Mouse (Mus musculus) hematopoietic stem cell, adult 5-6 weeks (primary cell): ENCODE measurements at regions not wholly inside any gene's neighbourhood (a gene's known extent, or its start where the extent isn't known, plus 50 kb on each side); places are given as distances from the start of the nearest gene placed in this dataset.
A peak's percentile ranks its signal among the peaks of the same experiment; 100 is the strongest.

Source experiments
- ATAC-seq, 2 experiments: fragments of 125-278 bp in 1 of 2; replicated peaks in 1 of 2; 2 replicates each; pipeline ENCODE4 v1.8.0; 2016 to 2017; ENCODE audit warnings: inconsistent platforms in 2 of 2, mild to moderate bottlenecking in 2 of 2, moderate number of reproducible peaks in 2 of 2, low read depth in 1 of 2, moderate TSS enrichment in 1 of 2; ENCODE audit not compliant: low FRiP score in 2 of 2, poor library complexity in 2 of 2, severe bottlenecking in 2 of 2, insufficient read depth in 1 of 2, low TSS enrichment in 1 of 2

GRCm38 (mm10) chr8:127742236-127742635 is 616.2 kb upstream of the Nrp1 start:
- ATAC-seq, result no peak

- no peak for ATAC-seq
Observed at GRCm38 (mm10) chr8:127745221-127745620, 613.2 kb upstream of the Nrp1 start.

GRCm38 (mm10) chr8:127746456-127746855 is 611.9 kb upstream of the Nrp1 start:
- peak; percentile 57 to 80; a peak in 3 of 4 replicates for ATAC-seq

- ATAC-seq, result no peak
Observed at GRCm38 (mm10) chr8:127752871-127753270, 605.5 kb upstream of the Nrp1 start.

- 0 out of 4 replicates have a peak, but pooled peaks of 1 of the 2 experiments have one; percentile 25 for ATAC-seq
Observed at GRCm38 (mm10) chr8:127753793-127754565, 604.4 kb upstream of the Nrp1 start.

- no peak for ATAC-seq
Observed at GRCm38 (mm10) chr8:127757396-127757795, 601.0 kb upstream of the Nrp1 start.

GRCm38 (mm10) chr8:127759906-127760305 is 598.5 kb upstream of the Nrp1 start:
- ATAC-seq, result no peak

- ATAC-seq, result no peak
Observed at GRCm38 (mm10) chr8:127765199-127765598, 593.2 kb upstream of the Nrp1 start.

GRCm38 (mm10) chr8:127768311-127768710 is 590.1 kb upstream of the Nrp1 start:
- no peak for ATAC-seq

- ATAC-seq, result no peak
Observed at GRCm38 (mm10) chr8:127769651-127770050, 588.8 kb upstream of the Nrp1 start.

GRCm38 (mm10) chr8:127771781-127772180 is 586.6 kb upstream of the Nrp1 start:
- no peak for ATAC-seq

GRCm38 (mm10) chr8:127772415-127772814 is 586.0 kb upstream of the Nrp1 start:
- no peak for ATAC-seq

GRCm38 (mm10) chr8:127772917-127773316 is 585.5 kb upstream of the Nrp1 start:
- ATAC-seq, result no peak

GRCm38 (mm10) chr8:127774642-127775041 is 583.8 kb upstream of the Nrp1 start:
- ATAC-seq, result no peak

GRCm38 (mm10) chr8:127775160-127775559 is 583.2 kb upstream of the Nrp1 start:
- no peak for ATAC-seq

GRCm38 (mm10) chr8:127775747-127776146 is 582.7 kb upstream of the Nrp1 start:
- ATAC-seq, result no peak

- ATAC-seq, result no peak
Observed at GRCm38 (mm10) chr8:127778352-127779020, 579.9 kb upstream of the Nrp1 start.

GRCm38 (mm10) chr8:127779021-127779689 is 579.2 kb upstream of the Nrp1 start:
- no peak for ATAC-seq
